Mouse (Mus musculus) heart, postnatal 14 days (tissue): ENCODE measurements around the gene Vmn2r107. TPM values are rescaled to one million over a fixed set of nuclear protein-coding genes. Genes with fewer than 3 reads are reported as not detected.

Source experiments
- DNase-seq, 2 experiments: peaks; one replicate each; pipeline ENCODE4 v3.0.0; 2021 to 2022
- intact Hi-C: fragments of 180-260 bp; cut with DNase I; formaldehyde crosslinking; loops from one replicate; pipeline ENCODE4 v1.15.1; 2025
- long read RNA-seq, 2 experiments: library from polyadenylated mRNA; stranded (forward); transcript quantifications; one replicate each; pipeline ENCODE4 v2.0.0; 2021
- total RNA-seq, 2 experiments: library from RNA; stranded (reverse); gene quantifications; 2 replicates each; pipeline ENCODE4 v1.2.3; 2021

The Vmn2r107 gene
- not detected for total RNA-seq
- long read RNA-seq, experiment 1: 0 reads
- long read RNA-seq, experiment 2: 0 reads

DNA sequence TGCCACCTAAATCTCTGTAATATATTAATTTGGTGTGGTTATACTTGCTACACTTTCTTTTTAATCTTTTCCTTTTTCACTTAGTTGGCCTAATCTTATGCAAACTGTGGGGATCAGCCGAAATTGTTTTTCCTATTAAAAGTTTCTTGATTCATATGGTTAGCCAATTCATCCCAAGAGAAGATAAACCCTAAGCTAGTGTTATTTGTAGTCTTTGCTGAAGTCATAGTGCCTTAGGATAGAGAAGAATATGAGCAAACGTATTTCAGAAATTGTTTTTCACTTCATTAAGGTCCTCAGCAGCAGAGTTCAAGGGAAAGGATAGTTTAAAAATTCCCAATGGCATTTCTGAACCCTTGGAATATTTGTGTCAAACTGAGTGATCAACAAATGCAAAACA, at the start of gene Vmn2r107:
Gene Vmn2r107, plus strand, starts transcription at position 301 of the 400 bp plus-strand sequence.
- DNase-seq: no peak
- intact Hi-C loops: no loop called here

DNA sequence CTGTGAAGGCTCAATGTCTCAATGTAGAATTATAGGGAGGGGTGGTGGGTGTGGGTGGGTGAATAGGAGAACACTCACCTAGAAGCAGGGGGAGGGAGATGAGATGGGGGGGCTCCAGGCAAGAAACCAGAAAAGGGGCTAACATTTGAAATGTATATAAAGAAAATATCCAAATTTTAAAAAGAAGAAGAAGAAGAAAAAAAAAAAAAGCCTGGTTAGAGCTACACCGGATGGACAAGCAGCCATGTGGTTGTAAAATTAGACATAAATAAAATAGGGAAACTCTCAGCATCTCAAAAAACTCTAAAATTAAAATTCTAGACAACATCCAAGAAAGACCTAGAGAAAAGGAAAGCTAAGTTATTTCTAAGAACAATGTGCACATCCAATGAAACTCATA, 39.3 kb upstream of the Vmn2r107 start:
- no peak for DNase-seq
- intact Hi-C loops: no loop called here

DNA sequence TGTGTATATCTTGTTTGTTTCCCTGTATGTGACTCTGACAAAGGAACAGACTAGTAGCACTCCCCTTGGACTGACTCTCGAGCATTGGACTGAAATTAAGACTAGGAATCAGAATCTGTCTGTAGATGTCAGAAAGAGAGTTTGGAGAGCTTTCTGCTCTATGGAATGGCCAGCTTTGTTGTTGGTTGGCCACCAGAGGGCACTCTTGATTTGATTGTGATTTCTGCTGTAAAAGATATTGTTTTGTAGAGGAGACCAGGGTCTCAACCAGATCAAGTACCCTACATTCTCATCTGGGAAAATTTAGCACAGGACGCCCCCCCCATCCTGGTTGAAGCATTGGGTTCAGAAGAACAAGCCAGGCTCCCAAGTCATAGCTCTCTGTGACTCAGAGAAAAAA, 54.1 kb downstream of the Vmn2r107 start:
- intact Hi-C loops: no loop called here
- DNase-seq: no peak

DNA sequence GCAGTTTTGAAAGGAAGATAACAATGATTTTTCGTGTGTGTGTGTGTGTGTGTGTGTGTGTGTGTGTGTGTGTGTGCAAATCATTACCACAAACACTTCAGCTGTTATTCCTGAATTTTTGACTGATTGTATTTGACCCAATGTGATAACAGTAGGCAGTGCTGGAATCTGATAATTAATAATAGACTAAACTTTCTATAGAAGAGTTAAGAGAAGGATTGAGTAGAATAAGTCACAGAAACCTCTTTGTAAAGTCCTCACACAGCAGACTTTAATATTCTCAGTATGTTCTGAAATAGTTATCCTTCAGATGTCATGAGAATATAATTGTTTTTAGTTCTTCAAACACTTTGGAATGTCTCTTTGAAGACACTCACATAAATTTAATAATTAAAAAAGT, 68.8 kb downstream of the Vmn2r107 start, which contains the start of gene Vmn1r224:
Gene Vmn1r224, plus strand, starts transcription at position 301 of the 400 bp plus-strand sequence.
- no peak for DNase-seq
- intact Hi-C loops: no loop called here

Other genes starting within 250 kb of the Vmn2r107 start
- not detected for gene Fpr-rs7, start 231.0 kb upstream of the Vmn2r107 start, total RNA-seq
- gene Fpr-rs6, start 162.1 kb upstream of the Vmn2r107 start, total RNA-seq: not detected
- gene Vmn2r105, start 110.2 kb upstream of the Vmn2r107 start, total RNA-seq: not detected
- not detected for gene Vmn2r106, start 59.7 kb upstream of the Vmn2r107 start, total RNA-seq
- gene Vmn1r224, start 68.9 kb downstream of the Vmn2r107 start, total RNA-seq: not detected
- gene Vmn2r108, start 136.1 kb downstream of the Vmn2r107 start, total RNA-seq: not detected
- not detected for gene Vmn1r225, start 152.9 kb downstream of the Vmn2r107 start, total RNA-seq
- gene Vmn2r109, start 219.5 kb downstream of the Vmn2r107 start, total RNA-seq: not detected